ENCODE assay signal across 14 mouse cellular contexts in the genomic region with DNA sequence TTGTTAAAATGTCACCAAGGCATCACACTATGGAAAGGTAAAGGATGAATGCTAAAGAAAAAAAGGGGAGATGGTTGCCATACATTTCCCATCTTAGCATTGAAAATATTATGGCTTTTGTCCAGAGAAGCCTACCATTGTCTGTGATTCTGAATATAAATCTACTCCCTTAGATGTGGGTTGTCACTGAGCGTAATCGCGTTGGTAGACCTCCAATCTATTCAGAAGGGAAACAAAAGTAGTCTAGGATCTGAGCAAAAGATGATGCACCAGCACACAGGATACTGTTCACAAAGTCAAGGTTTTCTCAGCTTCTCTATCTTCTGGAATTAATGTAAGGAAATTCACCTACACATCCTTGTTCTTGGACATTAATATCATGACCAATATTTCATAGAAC.
"Had no signal": no experiment of that assay in that cellular context is flagged by ENCODE, and none has a peak within 500 bp of the region (broad histone marks: within the 10 kb centered on the region; RNA-seq: fewer than 3 reads in every experiment).

No protein-coding gene starts in this region.

- H3K4me3 ChIP-seq: neural tube, embryonic 13.5 days; neural tube, embryonic 15.5 days; stomach, embryonic 15.5 days had no signal

- DNase-seq: retina, postnatal 1 day; right cerebral cortex, postnatal 14 days; right cerebral cortex, postnatal 4 days; spleen, adult 18-20 months; thymus, adult 18-20 months; thymus, adult 2 months; thymus, postnatal 14 days; thymus, postnatal 25 days; thymus, postnatal 36 days; thymus, postnatal 4 days had no signal

- H3K27me3 ChIP-seq: neural tube, embryonic 13.5 days; neural tube, embryonic 15.5 days; stomach, embryonic 15.5 days had no signal

- H3K9ac ChIP-seq: neural tube, embryonic 13.5 days; neural tube, embryonic 15.5 days; stomach, embryonic 15.5 days had no signal

- H3K27ac ChIP-seq: neural tube, embryonic 13.5 days; neural tube, embryonic 15.5 days; stomach, embryonic 15.5 days; stomach, postnatal 0 days had no signal

- H3K36me3 ChIP-seq: neural tube, embryonic 13.5 days; neural tube, embryonic 15.5 days; stomach, embryonic 15.5 days had no signal

- H3K4me1 ChIP-seq: neural tube, embryonic 13.5 days; neural tube, embryonic 15.5 days; stomach, embryonic 15.5 days had no signal

- H3K9me3 ChIP-seq: neural tube, embryonic 13.5 days; neural tube, embryonic 15.5 days; stomach, embryonic 15.5 days had no signal
